Mouse (Mus musculus): ENCODE data around the gene Ndufb4.
A peak's percentile ranks its signal among the peaks of the same experiment; 100 is the strongest.
"Not testable (repeated sequence)": the region's sequence is repeated elsewhere in the genome, so short reads cannot be mapped to it uniquely, and the experiment has no call there.

Gene Ndufb4

DNA sequence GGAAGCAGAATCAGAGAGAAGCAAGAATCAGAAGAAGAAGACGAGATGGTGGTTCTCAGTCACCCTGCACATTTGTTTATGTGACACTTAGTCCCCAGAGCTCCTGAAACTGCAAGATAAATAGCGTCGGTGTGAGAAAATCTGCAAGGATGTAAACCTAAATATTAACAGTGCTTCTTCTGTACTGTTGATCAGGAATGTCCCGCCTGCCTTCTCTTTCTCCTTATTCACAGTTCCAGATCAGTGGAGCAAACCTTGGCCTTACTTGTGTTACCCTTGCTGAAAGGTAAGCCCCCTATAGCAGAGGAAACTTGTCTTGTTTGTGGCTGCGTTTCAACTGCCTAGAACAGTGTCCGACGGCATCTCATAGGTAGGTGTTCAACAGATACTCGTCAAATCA is 23.3 kb upstream of the Ndufb4 start:
- no peak for DNase-seq

DNA sequence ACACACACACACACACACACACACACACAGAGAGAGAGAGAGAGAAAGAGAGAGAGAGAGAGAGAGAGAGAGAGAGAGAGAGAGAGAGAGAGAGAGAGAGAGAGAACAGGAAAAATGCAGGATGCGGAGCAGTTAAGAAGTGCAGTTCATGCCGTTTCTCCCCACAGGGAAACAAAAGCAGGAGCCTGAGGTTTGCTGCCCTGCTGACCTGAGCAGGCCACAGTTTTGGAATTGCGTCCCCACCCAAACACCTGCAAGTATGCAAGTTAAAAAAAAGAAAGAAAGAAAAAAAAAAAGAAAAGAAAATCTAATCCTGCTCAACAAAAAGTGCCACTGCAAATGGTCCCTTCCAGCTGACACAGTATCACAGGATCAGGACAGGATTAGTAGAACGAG is 22.4 kb upstream of the Ndufb4 start:
- peak; percentile 63 for DNase-seq

DNA sequence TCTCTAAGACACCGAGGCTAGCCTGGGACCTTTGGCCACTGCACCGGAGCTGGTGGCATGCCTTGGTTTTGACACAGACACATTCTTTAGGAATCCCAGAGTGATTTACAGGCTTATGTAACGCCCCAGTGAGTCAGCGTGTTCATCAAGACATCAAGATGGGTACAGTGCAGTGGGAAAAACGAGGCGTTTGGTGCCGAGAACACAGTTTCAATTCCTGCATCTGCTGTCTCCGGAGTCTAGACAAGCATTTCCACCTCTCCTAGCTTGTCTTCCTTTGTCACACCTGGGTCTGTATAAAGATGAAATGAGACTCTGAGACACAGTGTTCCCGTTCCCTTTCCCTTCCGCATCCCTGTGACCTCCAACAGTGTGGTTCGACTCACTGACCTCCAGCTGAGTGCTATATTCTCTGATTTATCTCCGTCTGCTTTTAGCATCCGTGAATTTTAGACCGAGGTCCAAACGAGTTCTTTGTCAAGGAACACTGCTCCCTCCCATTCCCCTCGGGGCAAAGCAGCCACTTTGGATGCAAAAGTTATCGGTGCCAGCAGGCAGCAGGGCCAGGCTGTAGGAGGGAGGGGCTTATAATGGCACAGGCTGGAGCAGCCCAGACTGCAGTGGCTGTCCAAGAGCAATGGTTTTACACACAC is 21.9 kb upstream of the Ndufb4 start:
- peak; percentile 83 for DNase-seq

DNA sequence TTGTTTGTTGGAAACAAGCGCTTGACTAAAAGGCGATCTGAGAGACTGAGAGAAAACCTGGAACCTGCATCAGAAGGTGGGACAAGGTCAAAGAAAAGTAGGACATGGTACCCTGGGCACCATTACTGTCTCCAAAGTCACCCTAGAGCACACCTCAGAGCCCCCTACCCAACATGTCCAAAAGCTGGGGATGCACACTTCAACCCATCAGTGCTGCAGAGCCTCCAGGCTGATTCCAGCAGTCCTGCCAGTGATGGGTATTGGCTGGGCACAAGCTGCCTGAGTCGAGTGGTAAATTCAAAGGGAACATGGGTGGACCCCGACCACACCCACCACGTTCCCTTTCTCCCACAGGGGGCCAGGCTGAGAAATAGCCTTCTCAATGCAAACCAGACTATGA is 21.1 kb upstream of the Ndufb4 start:
- DNase-seq: peak; percentile 81

DNA sequence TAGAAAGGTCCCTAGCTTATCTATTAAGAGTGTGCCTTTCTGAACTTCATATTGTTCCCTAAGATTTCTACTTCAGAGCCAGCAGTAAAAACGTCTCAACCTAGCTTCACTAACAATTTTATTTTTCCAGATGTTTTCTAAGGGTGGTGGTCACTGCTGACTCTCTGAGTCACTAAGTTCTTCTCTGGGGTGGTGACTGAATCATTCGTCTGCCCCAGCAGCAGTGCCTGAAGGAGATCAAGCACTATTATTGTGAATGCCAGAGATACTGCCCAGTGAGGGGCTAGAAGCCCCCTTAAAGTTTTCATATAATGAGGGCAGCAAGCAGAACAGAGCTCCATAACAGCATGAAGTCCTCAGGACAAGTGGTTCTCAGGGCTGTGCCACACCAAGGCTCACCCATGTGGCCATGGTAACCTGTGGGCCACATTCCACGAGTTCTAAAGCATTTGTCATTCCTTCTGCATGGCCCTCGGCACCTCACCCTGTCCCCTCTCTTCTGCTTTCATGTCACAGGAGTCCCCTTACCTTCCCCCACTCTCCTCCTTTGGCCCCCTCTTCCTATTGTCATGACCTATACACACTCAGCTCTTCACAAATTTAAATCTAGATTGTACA is 16.5 kb upstream of the Ndufb4 start:
- DNase-seq: peak; percentile 64

DNA sequence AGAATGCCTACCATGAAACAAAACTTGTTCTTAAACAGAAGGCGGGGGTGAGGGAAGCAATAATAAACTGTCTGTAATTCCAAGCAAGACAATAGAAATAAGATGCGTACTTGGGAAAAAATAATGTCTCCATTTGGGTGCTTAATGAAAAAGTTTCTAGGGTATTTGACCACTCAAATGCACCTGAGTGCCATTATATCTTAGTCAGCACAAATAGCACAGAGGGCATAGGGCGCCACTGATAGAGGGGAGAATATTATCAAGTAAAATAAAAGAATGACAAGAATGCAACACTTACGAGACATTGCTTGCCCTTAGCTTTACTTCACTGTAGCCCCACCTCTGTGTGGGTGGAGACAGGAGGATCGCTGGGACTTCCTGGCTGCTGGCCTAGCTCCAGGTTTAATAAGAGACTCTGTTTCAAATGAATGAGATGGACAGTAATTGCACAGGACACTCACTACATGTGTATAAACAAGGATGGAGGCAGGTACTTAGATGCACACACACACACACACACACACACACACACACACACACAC is 11.2 kb upstream of the Ndufb4 start:
- no peak for DNase-seq

DNA sequence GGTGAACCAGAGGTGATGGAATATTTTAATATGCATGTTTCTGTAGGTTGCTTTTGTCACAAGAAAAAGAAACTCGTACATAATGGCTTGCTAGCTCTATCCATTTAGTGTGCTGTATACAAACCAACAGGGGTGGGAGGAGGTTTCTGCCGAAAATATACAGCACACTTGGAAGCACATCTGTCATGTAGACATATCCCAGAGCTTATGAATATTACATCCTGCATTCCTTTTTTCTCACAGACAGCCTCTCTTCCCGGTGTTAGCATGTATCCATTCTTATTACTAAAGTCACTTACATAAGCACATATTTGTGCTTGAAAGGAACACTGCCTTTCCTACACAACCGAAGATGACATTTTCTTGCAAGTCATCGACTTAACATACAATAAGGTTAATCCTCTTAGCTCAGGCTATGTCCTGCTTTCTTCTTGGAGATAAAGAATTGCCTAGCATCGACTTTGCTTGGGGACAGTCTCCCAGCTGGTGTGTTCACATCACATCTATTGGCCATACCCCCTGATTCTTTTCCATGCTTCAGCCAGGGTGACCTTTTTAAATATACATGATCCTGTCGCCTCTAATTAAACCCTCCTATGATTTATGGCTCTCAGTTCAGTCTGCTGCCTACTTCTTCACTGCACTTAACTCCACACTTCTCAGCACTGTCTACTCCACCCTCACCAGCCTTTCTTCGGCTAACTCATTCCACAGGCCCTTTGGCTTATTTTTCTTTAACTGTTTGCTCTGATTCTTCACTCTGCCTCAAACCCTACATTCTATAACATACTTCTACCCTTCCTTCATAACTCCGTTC is 9.6 kb upstream of the Ndufb4 start:
- DNase-seq: peak; percentile 40

DNA sequence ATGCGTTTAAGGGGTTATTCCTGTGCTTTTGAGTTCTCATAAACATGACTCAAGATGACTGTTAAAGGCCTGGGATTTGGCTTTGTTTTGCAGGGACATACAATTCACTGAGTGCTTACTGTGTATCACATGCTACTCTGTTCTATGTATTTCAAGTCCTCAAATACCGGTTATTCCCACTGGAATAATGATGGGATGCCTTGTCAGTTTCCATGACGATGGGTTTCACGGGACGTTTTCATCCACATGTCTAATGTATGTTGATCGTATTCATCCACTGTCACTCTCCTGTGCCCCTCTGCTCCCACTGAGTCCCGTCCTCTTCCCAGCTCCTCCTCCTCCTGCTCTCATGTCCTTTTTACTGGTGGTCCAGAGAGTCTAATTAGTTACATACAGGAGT is 2.5 kb upstream of the Ndufb4 start:
- no peak for DNase-seq

DNA sequence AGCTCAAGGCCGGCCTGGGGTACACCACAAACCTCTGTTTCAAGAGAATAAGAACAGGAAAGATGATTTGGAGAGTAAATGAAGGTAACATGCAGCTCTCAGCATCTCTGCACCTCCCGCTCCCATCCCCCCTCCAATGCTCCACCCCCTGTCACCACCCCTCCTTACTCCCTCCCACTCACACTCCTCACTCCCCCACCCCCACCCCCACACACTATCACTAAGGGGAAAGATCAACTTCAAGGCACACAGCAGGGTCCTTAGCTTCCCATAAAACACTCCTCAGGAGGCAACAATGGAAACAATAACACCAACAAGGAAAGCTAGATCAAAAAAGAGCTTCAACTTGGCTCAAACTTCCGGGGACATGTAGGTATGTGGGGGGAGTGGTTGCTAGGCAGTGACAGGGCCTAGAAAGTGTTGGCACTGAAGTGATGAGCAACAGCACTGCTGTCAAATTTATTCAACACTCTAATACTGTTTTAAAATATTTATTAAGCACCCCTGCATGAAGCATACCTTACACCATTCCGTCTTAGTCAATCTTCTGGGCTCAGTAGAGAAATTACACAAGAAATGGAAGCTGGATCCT is 1.6 kb upstream of the Ndufb4 start:
- peak; percentile 79 for DNase-seq

DNA sequence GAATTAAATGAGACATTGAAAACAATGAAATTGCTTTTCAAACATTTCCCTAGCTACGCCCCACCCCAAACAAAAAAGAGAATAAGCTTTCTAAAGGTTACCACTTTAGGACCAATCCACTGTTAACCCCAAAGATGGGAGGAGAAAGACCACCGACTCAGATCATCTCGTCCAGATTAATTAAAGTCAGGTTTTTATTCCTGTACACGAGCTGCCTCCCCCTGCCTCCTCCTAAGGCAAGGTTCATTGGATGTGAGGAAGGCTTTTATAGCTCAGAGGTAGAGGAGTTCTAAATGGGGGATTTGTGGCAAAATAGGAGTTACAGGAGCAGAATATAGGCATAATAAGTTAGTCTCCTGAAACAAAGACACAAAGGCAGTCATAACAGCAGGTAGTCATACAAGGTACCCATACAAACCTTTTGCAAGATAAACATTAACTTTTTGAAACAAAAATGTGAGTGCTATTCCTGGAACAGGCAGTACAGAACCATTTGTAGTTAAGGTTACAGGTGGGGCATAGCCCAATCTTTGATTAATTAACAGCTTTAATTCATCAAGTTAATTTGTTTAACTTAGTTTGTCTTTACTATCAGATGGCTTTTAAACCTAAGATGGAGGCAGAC is 690 bp upstream of the Ndufb4 start:
- peak; percentile 83 for DNase-seq

DNA sequence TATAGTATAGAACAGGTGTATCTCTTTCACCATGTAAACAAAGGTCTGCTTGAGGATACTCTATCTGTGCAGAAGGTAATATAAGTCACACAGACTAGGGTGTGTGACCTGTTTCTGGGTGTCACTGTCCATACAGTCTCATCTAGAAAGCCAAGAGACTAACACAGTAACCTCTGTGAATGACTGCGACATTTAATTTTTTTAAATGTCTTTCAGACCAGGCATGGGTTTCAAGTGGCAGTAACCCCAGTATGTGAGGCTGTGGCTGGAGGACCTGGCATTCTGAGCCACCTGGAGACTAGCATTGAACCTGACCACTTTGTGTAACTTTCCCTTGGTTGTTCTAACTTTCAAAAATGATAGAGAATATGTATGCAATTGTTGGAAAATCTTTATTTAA is 1.2 kb downstream of the Ndufb4 start:
- DNase-seq: peak; percentile 55

DNA sequence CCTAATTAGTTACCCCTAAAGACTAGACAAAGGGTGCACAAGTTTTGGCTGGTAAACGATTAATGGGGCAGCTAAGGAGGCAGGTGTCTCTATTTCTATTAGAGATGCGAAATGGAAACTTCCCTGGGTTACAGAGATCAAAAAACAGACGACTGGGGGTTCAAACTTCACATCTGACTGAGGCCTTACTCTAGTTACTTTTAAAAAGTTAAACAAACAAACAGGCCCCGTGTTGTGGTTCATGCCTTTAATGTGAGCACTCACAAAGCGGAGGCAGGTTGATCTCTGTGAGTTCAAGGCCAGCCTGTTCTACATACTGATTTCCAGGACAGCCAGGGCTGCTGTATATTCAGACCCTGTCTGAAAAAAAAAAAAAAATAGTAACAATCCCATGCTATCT is 1.6 kb downstream of the Ndufb4 start:
- DNase-seq: no peak

DNA sequence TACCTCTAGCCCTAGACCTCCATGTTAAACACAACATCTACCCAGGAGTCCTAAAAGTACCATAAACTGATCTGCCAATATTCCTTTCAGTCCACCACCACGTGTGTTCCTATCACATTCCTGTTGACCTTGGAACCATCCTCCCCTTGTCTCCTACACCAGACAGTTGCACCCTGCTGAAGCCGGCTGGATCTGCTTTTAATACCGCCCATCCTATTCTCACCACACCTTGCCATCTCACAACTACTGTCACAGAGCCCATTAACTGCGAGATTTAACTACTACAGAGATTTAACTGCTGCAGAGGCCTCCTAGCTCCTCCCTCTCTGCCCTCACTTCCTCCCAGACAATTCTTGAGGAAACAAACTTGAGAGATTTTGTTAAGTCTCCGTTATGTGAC is 2.8 kb downstream of the Ndufb4 start:
- peak; percentile 80 for DNase-seq

DNA sequence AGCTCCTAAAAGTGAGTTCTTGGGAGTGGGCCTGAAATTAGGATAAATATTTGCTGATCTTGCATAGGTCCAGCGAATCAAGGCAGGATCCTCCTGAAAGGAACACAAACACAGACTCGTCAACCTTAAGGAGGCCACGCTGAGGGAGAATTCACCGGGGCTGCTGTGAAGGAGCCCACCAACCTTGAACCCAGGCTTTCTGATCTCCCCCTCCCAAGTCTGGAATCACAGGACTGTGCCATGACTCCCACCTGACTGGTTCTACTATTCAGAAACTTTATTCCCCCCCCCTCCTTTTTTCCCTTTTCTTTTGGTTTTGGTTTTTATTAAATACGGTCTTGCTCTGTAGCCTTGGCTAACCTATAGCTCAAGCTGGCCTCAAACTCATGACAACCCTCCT is 5.2 kb downstream of the Ndufb4 start:
- peak; percentile 53 for DNase-seq

DNA sequence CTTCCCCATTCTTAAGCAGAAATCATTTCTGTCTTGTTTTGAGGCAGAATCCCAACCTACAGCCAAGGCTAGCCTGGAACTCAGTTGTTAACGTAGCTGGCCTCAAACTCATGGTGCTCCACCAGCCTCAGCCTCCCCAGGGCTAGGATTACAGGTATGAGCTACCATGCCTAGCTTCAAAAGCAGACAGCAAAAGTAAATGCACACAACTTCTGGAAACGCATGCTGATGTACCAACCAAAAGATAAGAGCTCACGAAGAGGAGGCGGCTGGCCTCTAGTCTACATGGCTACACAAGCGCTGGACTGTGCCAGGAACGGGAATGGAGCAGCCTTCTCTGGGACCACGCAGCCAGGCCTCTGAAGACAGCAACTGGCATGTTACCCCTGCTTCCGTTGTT is 6.3 kb downstream of the Ndufb4 start:
- DNase-seq: peak; percentile 75

DNA sequence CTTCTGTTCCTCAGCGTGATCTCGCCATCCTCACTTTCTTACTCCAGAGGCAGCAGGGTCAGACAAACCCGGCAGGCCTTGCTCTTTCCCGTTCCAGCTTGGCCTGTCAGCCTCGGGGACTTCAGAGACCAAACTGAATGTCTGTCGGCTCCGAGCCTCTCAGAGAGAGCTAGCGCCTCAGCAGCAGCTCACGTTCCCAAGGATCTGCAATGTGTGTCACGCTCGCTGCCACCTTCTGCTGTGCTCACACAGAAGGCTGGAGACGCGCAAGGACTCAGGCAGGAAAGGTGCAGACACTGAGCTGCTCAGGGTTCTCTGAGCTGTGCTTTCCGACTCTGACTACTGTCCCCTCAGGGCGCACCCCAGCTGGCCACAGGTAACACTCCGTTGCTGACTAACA is 7.2 kb downstream of the Ndufb4 start:
- DNase-seq: peak; percentile 83

DNA sequence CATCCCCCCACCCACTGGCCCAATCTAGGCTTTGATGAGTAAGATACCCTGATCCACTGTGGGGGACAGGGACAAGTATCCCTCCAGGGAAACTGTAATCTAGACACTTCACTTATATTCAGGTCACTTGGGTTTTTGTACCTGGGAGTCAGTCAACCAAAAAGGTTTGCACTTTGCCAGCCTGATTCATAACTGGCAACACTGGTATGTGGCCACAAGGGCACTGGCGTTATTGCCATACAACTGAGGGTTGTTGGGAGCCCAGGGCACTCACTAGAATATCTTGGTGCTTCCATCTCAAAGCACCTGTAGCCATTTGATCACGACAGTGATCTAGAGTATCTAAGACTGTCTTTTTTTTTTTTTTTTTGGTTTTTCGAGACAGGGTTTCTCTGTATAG is 8.5 kb downstream of the Ndufb4 start:
- no peak for DNase-seq

DNA sequence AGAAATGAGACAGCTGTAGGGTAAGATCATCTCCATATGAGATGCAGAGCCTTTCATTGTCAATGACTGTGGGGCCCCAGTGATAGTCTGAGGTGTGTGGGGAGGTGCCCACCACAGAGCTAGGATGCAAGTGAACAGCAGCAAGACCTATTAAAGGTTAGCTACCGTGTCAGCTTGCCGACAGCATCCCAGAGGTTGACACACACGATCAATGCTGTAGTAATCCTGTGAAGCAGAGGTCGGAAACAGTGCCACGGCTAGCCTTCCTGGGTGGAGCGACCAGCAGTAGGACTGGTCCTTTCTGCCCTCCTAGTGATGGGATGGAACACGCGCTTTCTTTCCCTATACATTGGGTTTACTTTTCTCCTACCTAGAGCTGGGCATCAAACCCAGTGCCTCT is 9.0 kb downstream of the Ndufb4 start:
- peak; percentile 79 for DNase-seq

DNA sequence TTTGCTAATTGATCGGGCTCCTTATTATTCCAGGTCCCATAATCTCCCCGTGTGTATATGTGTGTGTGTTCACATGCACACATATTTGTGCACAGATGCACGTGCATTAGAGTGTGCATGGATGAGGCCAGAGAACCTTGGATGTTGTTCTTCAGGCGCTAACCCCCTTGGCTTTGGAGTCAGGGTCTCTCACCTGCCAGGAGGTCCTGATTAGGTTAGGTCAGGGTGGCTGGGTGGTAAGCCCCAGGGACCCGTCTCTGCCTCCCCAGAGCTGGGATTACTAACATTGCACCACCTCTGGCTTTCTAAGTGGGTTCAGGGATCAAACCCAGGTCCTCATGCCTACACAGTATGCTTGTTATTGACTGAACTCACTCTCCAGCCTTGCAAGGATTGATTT is 9.8 kb downstream of the Ndufb4 start:
- DNase-seq: peak; percentile 88

DNA sequence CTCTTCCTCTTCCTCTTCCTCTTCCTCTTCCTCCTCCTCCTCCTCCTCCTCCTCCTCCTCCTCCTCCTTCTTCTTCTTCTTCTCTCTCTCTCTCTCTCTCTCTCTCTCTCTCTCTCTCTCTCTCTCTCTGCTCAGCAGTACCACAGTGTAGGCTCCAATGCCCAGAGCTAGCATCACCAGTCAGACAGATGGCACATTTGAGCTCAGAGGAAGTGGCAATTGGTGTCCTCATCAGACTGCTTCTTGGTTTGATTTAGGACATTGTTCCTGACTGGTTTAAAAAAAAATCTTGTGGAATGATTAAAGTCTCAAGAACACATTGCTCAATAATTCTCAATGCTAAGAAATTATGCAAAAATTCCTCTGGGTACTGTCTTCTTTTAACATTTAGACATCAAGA is 13.7 kb downstream of the Ndufb4 start:
- not testable (repeated sequence) for DNase-seq

DNA sequence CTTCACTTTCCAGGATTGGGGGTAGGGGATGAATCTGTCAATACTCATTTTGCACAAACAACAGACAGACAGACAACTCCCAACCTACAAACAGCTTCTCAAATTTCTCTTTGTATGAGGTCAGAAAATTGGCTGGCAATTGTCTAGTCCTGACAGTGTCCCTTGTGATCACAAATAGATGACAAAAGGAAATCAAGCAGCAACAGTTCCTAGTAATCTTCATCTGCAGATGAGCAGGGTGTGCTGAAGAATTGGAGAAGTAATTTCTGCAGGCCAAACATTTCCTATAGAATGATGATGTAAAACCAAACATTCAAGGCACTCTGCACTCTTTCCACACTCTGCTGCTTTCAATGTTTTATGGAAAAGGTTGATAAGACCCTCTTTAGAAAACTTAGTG is 16.5 kb downstream of the Ndufb4 start:
- DNase-seq: peak; percentile 1

DNA sequence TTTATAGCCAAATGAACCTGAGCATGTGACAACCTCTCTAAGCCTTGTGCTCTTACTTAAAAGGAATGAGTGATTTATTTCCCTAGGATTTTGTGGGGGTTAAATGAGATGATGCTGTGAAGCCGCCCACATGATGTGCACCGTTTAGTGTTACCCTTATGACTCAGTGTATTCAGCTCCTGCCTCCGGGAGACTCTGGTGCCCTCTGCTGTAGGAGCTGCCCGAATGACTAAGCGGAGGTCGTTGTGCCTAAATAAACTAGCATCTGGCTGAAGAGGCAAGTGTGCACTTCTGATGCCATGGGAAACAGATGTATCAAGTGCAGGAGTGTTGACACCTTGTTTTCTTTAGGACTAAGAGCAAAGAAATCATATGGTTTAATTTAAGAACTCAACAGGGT is 18.1 kb downstream of the Ndufb4 start:
- peak; percentile 86 for DNase-seq

DNA sequence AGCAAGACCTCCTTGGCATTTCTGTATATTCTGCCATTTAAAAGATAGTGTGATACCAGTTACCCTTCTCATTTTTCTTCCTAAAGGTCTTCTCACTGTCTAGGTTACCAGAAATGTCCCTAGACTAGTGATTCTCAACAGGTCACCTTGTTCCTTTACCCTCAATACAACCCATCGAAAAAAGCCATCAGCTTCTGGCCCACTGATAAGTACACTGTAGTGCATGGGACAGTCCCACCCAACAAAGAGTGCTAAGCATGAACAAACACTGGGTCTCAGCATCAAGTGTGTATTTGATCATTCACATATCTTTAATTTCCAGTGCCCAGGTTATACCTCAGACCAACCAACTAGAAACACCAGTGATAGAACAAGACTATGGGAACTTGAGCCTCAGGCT is 19.2 kb downstream of the Ndufb4 start:
- peak; percentile 11 for DNase-seq

All from heart, adult 11 months (tissue).